Mouse (Mus musculus) bone marrow macrophage, adult 2 months (primary cell): ENCODE data around the gene Trp53rka.

Experiments
- CTCF ChIP-seq: IDR thresholded peaks from 2 replicates; pipeline ENCODE4 v1.5.1; 2012; ENCODE audit warnings: low read depth, mild to moderate bottlenecking, low read length, moderate library complexity
- POLR2A ChIP-seq: IDR thresholded peaks from 2 replicates; pipeline ENCODE4 v1.6.1; 2012; ENCODE audit warnings: mild to moderate bottlenecking, low read depth, low read length, borderline replicate concordance

GRCm38 (mm10) chr2:165512870-165513600, 19.9 kb upstream of the Trp53rka start:
- TF ChIP-seq POLR2A (no peak), CTCF (no peak)
